ENCODE assay signal across 8 mouse cellular contexts in the genomic region with DNA sequence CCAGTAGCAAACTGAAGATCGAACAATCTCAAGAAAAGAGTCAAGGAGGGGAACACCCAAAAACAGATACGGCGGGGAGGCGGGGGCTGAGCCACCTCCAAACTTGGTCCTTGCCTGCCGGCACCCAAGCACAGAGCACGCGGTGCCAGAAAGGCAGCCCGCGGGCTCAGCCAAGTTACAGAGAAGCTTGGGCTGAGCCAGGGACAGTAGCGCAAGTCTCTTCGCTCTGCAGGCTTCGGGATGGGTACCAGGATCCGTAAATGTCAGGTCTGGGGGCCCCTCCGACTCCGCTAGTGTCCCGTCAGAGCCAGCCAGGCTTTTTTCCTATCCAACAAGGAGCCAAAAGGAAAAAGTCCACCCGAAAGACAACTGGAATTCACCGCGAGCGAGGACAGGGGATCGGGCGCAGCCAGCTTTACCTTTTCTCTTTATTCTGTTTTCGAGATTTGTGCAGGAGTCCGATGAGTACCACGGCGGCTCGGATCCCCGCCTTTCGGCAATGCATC.
A peak's percentile ranks its signal among the peaks of the same experiment; 100 is the strongest.
DNase-seq lines count a peak whose midpoint lies in the region; TF ChIP-seq lines count a peak whose summit lies in the region.

No protein-coding gene starts in this region.

- no peak overlapping the region for H3K27ac ChIP-seq in thymus, adult 2 months (ENCODE audit: control insufficient read depth, insufficient read depth, low read length)
- peak overlapping the region; percentile 81 for H3K27ac ChIP-seq in midbrain, embryonic 10.5 days (replicated peaks)

- H3K36me3 ChIP-seq in thymus, adult 2 months (ENCODE audit: control insufficient read depth, insufficient read depth, low read length): no peaks in the 10 kb centered on the region
- no peaks in the 10 kb centered on the region for H3K36me3 ChIP-seq in midbrain, embryonic 10.5 days

- peak; percentile 38 to 53 for DNase-seq in cerebellum, postnatal 14 days
- no peak for DNase-seq in cerebellum, adult 8-10 months
- DNase-seq in thymus, adult 2 months: no peak
- no peak for DNase-seq in thymus, adult 18-20 months
- peak; percentile 15 for DNase-seq in gastrocnemius, adult 18-20 months (ENCODE audit: low spot score)
- peak; percentile 22 for DNase-seq in induced T-regulatory cell, adult 2 months (ENCODE audit: low read depth)
- DNase-seq in midbrain, embryonic 10.5 days (ENCODE audit: low spot score): peak; percentile 42
- peak; percentile 10 to 11 for DNase-seq in thymus, postnatal 36 days

- TF ChIP-seq CTCF in thymus, adult 2 months (IDR thresholded peaks at IDR 0.05; ENCODE audit: borderline replicate concordance, control insufficient read depth, extremely low read depth, insufficient read depth, low read length, poor library complexity): no peak

- peaks cover 32% of the 10 kb centered on the region for H3K4me1 ChIP-seq in thymus, adult 2 months (replicated peaks; ENCODE audit: control insufficient read depth, insufficient read depth, low read length)
- H3K4me1 ChIP-seq in midbrain, embryonic 10.5 days: peaks cover 42% of the 10 kb centered on the region

- H3K4me3 ChIP-seq in thymus, adult 2 months (ENCODE audit: control insufficient read depth, insufficient read depth, low read length): peak overlapping the region; percentile 51
- peak overlapping the region; percentile 73 for H3K4me3 ChIP-seq in midbrain, embryonic 10.5 days

- TF ChIP-seq POLR2A in thymus, adult 2 months (IDR thresholded peaks at IDR 0.05; ENCODE audit: control insufficient read depth, extremely low read depth, insufficient read depth, low read length, poor library complexity): no peak

- no peaks in the 10 kb centered on the region for H3K9me3 ChIP-seq in midbrain, embryonic 10.5 days (replicated peaks)

- 4% methylated on average over 29 of the region's 29 CpGs for WGBS in thymus, adult 2 months
- 1% methylated on average over 29 of the region's 29 CpGs for WGBS in midbrain, embryonic 10.5 days

- peaks cover 8% of the 10 kb centered on the region for H3K27me3 ChIP-seq in thymus, adult 2 months (ENCODE audit: control insufficient read depth, insufficient read depth, low read length)
- H3K27me3 ChIP-seq in midbrain, embryonic 10.5 days (ENCODE audit: low read depth, poor library complexity, severe bottlenecking): peaks cover 75% of the 10 kb centered on the region

Comparison
In these comparisons a context has a peak if more than half of its experiments do, and no peak if none do; other contexts are left out.
1. DNase-seq: peak in cerebellum, postnatal 14 days (2 of 2), gastrocnemius, adult 18-20 months (single experiment), induced T-regulatory cell, adult 2 months (single experiment), midbrain, embryonic 10.5 days (single experiment) and thymus, postnatal 36 days (2 of 2); none in cerebellum, adult 8-10 months (single experiment), thymus, adult 2 months (single experiment) and thymus, adult 18-20 months (0 of 2).